Mouse (Mus musculus) heart, embryonic 11.5 days (tissue): ENCODE results near the gene Mkrn1. TPM values are rescaled to one million over a fixed set of nuclear protein-coding genes. Genes with fewer than 3 reads are reported as not detected.
"Not testable (repeated sequence)": the region's sequence is repeated elsewhere in the genome, so short reads cannot be mapped to it uniquely, and the experiment has no call there.

Experiments
- ATAC-seq: fragments of 200-750 bp; cut with Nextera tagmentation; replicated peaks from 2 replicates; pipeline ENCODE4 v1.8.0; 2017; ENCODE audit warnings: moderate library complexity; ENCODE audit not compliant: insufficient number of reproducible peaks, low FRiP score, low TSS enrichment
- H3K27ac ChIP-seq: fragments of 300-500 bp; sonication (generic); 2 replicates; pipeline ENCODE4 v1.5.1; 2014; ENCODE audit warnings: mild to moderate bottlenecking, low read depth, low read length
- H3K27me3 ChIP-seq: fragments of 300-500 bp; sonication (generic); 2 replicates; pipeline ENCODE4 v1.6.1; 2014; ENCODE audit warnings: mild to moderate bottlenecking, low read length, mixed read lengths; ENCODE audit not compliant: control insufficient read depth, insufficient read depth
- H3K36me3 ChIP-seq: fragments of 300-500 bp; sonication (generic); 2 replicates; pipeline ENCODE4 v1.6.1; 2014; ENCODE audit warnings: mild to moderate bottlenecking, low read length, moderate library complexity, mixed read lengths; ENCODE audit not compliant: control insufficient read depth, insufficient read depth
- H3K4me1 ChIP-seq: fragments of 300-500 bp; sonication (generic); 2 replicates; pipeline ENCODE4 v1.6.1; 2014; ENCODE audit warnings: low read length; ENCODE audit not compliant: control insufficient read depth, insufficient read depth
- H3K4me2 ChIP-seq: fragments of 300-500 bp; sonication (generic); 2 replicates; pipeline ENCODE4 v1.6.1; 2014; ENCODE audit warnings: mild to moderate bottlenecking, moderate library complexity
- H3K4me3 ChIP-seq: fragments of 300-500 bp; sonication (generic); 2 replicates; pipeline ENCODE4 v1.5.1; 2014; ENCODE audit warnings: low read depth, low read length
- H3K9ac ChIP-seq: fragments of 300-500 bp; sonication (generic); 2 replicates; pipeline ENCODE4 v1.6.1; 2014; ENCODE audit warnings: mild to moderate bottlenecking, low read depth, low read length, moderate library complexity
- H3K9me3 ChIP-seq: fragments of 300-500 bp; sonication (generic); replicated peaks from 2 replicates; pipeline ENCODE4 v1.6.1; 2016; ENCODE audit warnings: low read length; ENCODE audit not compliant: control insufficient read depth
- WGBS: fragments of 180-500 bp; shearing (Covaris S2); extraction: QIAGEN DNeasy Blood & Tissue Kit; methylation state at CpG from one replicate; pipeline ENCODE4 v1.1.7; 2014; ENCODE audit not compliant: insufficient replicate concordance; 5-methylcytosine and 5-hydroxymethylcytosine counted together
- polyA plus RNA-seq: library from polyadenylated mRNA; unstranded; fragments of >200 nt; fragmentation: Nextera tagmentation; extraction: Ambion mirVana; gene quantifications from 2 replicates; pipeline ENCODE4 v1.2.1, GENCODE M21; 2014

Mkrn1 gene
- polyA plus RNA-seq, 1 experiment from 2014 or later, result 33.2 TPM

GRCm38 (mm10) chr6:39362684-39363083 lies 57.6 kb downstream of the Mkrn1 start:
- Histone ChIP-seq H3K4me1 (no peaks in the 10 kb centered on the region), H3K4me2 (no peak overlapping the region), H3K9ac (no peak overlapping the region), H3K4me3 (no peak overlapping the region), H3K27ac (no peak overlapping the region), H3K9me3 (no peaks in the 10 kb centered on the region), H3K36me3 (peaks cover 10% of the 10 kb centered on the region), H3K27me3 (no peaks in the 10 kb centered on the region)
- ATAC-seq, result no peak
- 96% methylated on average over 2 of the region's 2 CpGs for WGBS

- not testable (repeated sequence) for H3K27me3 ChIP-seq, ATAC-seq, H3K4me2 ChIP-seq, H3K4me1 ChIP-seq, H3K27ac ChIP-seq, H3K9ac ChIP-seq, H3K4me3 ChIP-seq, H3K9me3 ChIP-seq
- H3K36me3 ChIP-seq, result peaks cover 21% of the 10 kb centered on the region
- 97% methylated on average over 9 of the region's 9 CpGs for WGBS
Observed at GRCm38 (mm10) chr6:39359207-39359606, 61.1 kb downstream of the Mkrn1 start.

GRCm38 (mm10) chr6:39348946-39349345 lies 71.3 kb downstream of the Mkrn1 start:
- WGBS, result 83% methylated on average over 6 of the region's 6 CpGs
- Histone ChIP-seq H3K4me1 (no peaks in the 10 kb centered on the region), H3K4me3 (no peak overlapping the region), H3K9ac (no peak overlapping the region), H3K36me3 (peaks cover 17% of the 10 kb centered on the region), H3K4me2 (no peak overlapping the region), H3K27me3 (no peaks in the 10 kb centered on the region), H3K9me3 (no peaks in the 10 kb centered on the region), H3K27ac (no peak overlapping the region)
- no peak for ATAC-seq

- H3K27ac ChIP-seq, result no peak overlapping the region
- no peak overlapping the region for H3K4me2 ChIP-seq
- no peaks in the 10 kb centered on the region for H3K9me3 ChIP-seq
- H3K27me3 ChIP-seq, result no peaks in the 10 kb centered on the region
- no peaks in the 10 kb centered on the region for H3K4me1 ChIP-seq
- WGBS, result 52% methylated on average over 4 of the region's 4 CpGs
- no peak for ATAC-seq
- no peak overlapping the region for H3K9ac ChIP-seq
- H3K36me3 ChIP-seq, result peaks cover 18% of the 10 kb centered on the region
- no peak overlapping the region for H3K4me3 ChIP-seq
Observed at GRCm38 (mm10) chr6:39347880-39348814, 72.1 kb downstream of the Mkrn1 start.

Other genes with a start within 250 kb of the Mkrn1 start
- 5.2 and 5.8 TPM in 2 replicates for gene Kdm7a, start 213.7 kb downstream of the Mkrn1 start, polyA plus RNA-seq
- gene Slc37a3, start 42.8 kb downstream of the Mkrn1 start, polyA plus RNA-seq, result 34.5 and 43.5 TPM in 2 replicates
- gene Rab19, start 39.3 kb downstream of the Mkrn1 start, polyA plus RNA-seq, result 0.64 and 0.96 TPM in 2 replicates
- 21.5 and 24.8 TPM in 2 replicates for gene Dennd2a, start 137.4 kb upstream of the Mkrn1 start, polyA plus RNA-seq
- 14.9 and 18.6 TPM in 2 replicates for gene Adck2, start 153.4 kb upstream of the Mkrn1 start, polyA plus RNA-seq
- 1.4 and 1.9 TPM in 2 replicates for gene Gm42420, start 165.3 kb upstream of the Mkrn1 start, polyA plus RNA-seq
- 524 and 555 TPM in 2 replicates for gene Ndufb2, start 172.1 kb upstream of the Mkrn1 start, polyA plus RNA-seq